Mouse (Mus musculus): Measurements from ENCODE around the gene Pde11a. TPM values are rescaled to one million over a fixed set of nuclear protein-coding genes. Genes with fewer than 3 reads are reported as not detected.
"Not testable (repeated sequence)": the region's sequence is repeated elsewhere in the genome, so short reads cannot be mapped to it uniquely, and the experiment has no call there.

Pde11a gene
- polyA plus RNA-seq, 1 experiment, result 0.83 TPM

DNA sequence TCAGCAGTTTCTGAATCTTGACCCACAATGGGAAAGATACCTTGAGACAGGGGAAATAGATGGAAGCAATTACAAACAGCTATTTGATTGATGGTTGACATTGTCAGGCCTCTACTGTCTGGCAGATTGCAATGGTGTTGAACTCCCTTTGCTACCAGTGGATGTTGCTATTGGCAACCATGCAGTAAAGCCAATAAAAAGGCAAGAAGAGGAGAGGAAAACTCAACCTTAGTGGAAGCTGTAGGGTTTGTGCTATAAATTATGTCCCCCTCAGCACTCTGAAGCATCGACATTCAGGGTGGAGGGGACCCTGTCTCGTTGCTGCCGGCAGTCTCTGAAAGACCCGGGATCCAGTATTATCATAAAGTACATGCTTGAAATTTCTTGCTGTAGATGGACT is 350.2 kb downstream of the Pde11a start:
- Histone ChIP-seq H3K4me1 (ENCODE audit: control insufficient read depth, insufficient read depth, low read length) (peaks cover 9% of the 10 kb centered on the region; the same call in 1 of the 2 replicates), H3K4me3 (ENCODE audit: insufficient read depth, low read depth, low read length) (no peak overlapping the region), H3K27me3 (replicated peaks; ENCODE audit: control insufficient read depth, insufficient read depth, low read length) (no peaks in the 10 kb centered on the region), H3K27ac (ENCODE audit: insufficient read depth, low read depth, low read length) (no peak overlapping the region), H3K36me3 (ENCODE audit: control insufficient read depth, insufficient read depth, low read length) (no peaks in the 10 kb centered on the region)
- no peak for DNase-seq
- TF ChIP-seq CTCF (conservative IDR thresholded peaks at IDR 0.05; ENCODE audit: insufficient read depth, insufficient read length, low read depth, low read length), result no peak
- TF ChIP-seq POLR2A (IDR thresholded peaks at IDR 0.05; ENCODE audit: low read depth, low read length), result no peak
- WGBS, result 32% methylated on average over 4 of the region's 4 CpGs

DNA sequence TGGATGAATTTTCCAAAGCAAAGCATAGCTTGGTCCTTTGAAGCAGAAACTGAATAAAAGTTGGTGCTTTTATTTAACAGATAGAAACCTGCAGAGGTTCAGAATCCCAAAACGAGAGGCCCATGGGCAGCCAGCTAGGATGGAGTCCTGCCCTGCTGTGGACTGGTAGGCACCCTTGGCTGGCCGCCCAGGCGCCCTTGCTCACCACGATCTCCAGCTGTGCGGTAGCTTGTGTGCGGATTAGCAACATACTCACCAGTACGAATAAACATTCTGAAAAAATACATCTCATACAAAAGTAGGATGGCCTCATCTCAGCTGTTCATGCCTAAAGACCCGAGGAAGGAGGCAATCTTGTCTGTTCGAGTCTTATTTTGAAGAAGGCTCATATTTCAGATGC is 350.8 kb downstream of the Pde11a start:
- DNase-seq, result peak; percentile 34
- no peaks in the 10 kb centered on the region for H3K27me3 ChIP-seq (replicated peaks; ENCODE audit: control insufficient read depth, insufficient read depth, low read length)
- no peak for TF ChIP-seq POLR2A (IDR thresholded peaks at IDR 0.05; ENCODE audit: low read depth, low read length)
- H3K27ac ChIP-seq (ENCODE audit: insufficient read depth, low read depth, low read length), result no peak overlapping the region
- WGBS, result 47% methylated on average over 9 of the region's 9 CpGs
- no peaks in the 10 kb centered on the region for H3K36me3 ChIP-seq (ENCODE audit: control insufficient read depth, insufficient read depth, low read length)
- H3K4me1 ChIP-seq (ENCODE audit: control insufficient read depth, insufficient read depth, low read length), result peaks cover 9% of the 10 kb centered on the region; the same call in 1 of the 2 replicates
- H3K4me3 ChIP-seq (ENCODE audit: insufficient read depth, low read depth, low read length), result no peak overlapping the region

DNA sequence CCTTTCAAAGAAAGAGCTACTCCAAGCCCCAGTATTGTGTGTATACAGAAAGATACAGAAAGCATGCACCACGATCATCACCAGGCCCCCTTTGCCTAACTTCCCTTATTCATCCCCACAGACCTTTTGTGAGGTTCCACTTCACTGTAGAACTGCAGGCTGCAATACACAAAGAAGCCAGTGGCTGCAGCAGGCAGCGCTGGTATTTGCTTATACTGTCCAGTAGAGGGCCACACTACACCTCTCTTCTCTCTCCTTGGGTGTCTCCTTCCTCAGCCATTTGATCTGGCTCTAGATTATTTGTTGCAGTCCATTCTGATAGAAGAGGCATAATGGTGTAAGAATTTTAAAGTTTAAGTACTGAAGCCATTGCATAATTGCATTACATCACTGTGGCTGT is 353.4 kb downstream of the Pde11a start:
- H3K4me1 ChIP-seq (ENCODE audit: control insufficient read depth, insufficient read depth, low read length), result peaks cover 9% of the 10 kb centered on the region; the same call in 1 of the 2 replicates
- no peaks in the 10 kb centered on the region for H3K36me3 ChIP-seq (ENCODE audit: control insufficient read depth, insufficient read depth, low read length)
- TF ChIP-seq CTCF (conservative IDR thresholded peaks at IDR 0.05; ENCODE audit: insufficient read depth, insufficient read length, low read depth, low read length), result peak; percentile 98
- no peak for TF ChIP-seq POLR2A (IDR thresholded peaks at IDR 0.05; ENCODE audit: low read depth, low read length)
- no peaks in the 10 kb centered on the region for H3K27me3 ChIP-seq (replicated peaks; ENCODE audit: control insufficient read depth, insufficient read depth, low read length)
- peak overlapping the region; percentile 20; the same call in 1 of the 2 replicates for H3K27ac ChIP-seq (ENCODE audit: insufficient read depth, low read depth, low read length)
- no peak overlapping the region for H3K4me3 ChIP-seq (ENCODE audit: insufficient read depth, low read depth, low read length)
- 2% methylated on average over 2 of the region's 2 CpGs for WGBS
- peak; percentile 83 for DNase-seq

DNA sequence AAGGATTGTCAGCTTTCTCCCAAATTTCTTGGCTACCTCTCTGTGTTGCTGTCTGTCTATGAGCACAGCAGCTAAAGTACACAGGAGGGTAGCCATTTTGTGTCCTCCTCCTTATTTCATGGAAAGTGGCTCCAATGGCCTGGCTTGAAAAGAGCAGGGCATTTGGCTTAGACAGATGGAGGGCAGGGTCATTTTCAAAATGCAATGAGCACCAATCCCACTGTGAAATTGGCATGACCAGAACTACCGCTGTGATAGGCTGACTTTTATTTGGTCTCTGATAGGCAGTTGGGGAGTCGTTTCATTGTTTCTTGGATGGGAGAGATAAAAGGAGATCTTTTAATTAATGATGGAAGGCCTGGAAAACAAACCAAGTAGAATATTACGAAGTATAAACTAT is 354.7 kb downstream of the Pde11a start:
- Histone ChIP-seq H3K36me3 (ENCODE audit: control insufficient read depth, insufficient read depth, low read length) (no peaks in the 10 kb centered on the region), H3K4me3 (ENCODE audit: insufficient read depth, low read depth, low read length) (no peak overlapping the region), H3K27ac (ENCODE audit: insufficient read depth, low read depth, low read length) (no peak overlapping the region), H3K4me1 (ENCODE audit: control insufficient read depth, insufficient read depth, low read length) (peaks cover 9% of the 10 kb centered on the region; the same call in 1 of the 2 replicates), H3K27me3 (replicated peaks; ENCODE audit: control insufficient read depth, insufficient read depth, low read length) (no peaks in the 10 kb centered on the region)
- WGBS, result 87% methylated on average over 3 of the region's 3 CpGs
- no peak for DNase-seq
- TF ChIP-seq POLR2A (IDR thresholded peaks at IDR 0.05; ENCODE audit: low read depth, low read length), result no peak
- TF ChIP-seq CTCF (conservative IDR thresholded peaks at IDR 0.05; ENCODE audit: insufficient read depth, insufficient read length, low read depth, low read length), result no peak

DNA sequence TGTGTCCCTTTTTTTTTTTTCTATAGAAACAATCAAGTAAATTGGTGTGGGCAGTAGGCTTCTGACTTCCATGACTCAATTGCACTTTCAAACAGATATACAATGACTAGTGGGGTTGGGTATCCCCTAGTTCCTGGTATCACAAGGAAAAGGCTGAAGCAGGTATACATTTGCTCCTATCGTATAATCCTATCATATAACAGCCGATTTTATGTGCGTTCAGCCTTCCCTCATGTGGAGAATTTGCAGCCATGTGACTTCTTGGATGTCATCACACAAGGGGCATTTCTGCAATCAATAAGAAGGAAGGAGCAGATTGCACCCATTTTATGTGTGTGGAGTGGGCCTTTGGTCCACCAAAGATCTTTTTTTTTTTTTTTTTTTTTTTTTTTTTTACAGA is 355.5 kb downstream of the Pde11a start:
- Histone ChIP-seq H3K27ac (ENCODE audit: insufficient read depth, low read depth, low read length) (no peak overlapping the region), H3K4me1 (ENCODE audit: control insufficient read depth, insufficient read depth, low read length) (peaks cover 9% of the 10 kb centered on the region; the same call in 1 of the 2 replicates), H3K36me3 (ENCODE audit: control insufficient read depth, insufficient read depth, low read length) (no peaks in the 10 kb centered on the region), H3K27me3 (replicated peaks; ENCODE audit: control insufficient read depth, insufficient read depth, low read length) (no peaks in the 10 kb centered on the region), H3K4me3 (ENCODE audit: insufficient read depth, low read depth, low read length) (no peak overlapping the region)
- no peak for TF ChIP-seq POLR2A (IDR thresholded peaks at IDR 0.05; ENCODE audit: low read depth, low read length)
- no peak for TF ChIP-seq CTCF (conservative IDR thresholded peaks at IDR 0.05; ENCODE audit: insufficient read depth, insufficient read length, low read depth, low read length)
- DNase-seq, result no peak
- 97% methylated on average over 3 of the region's 3 CpGs for WGBS

DNA sequence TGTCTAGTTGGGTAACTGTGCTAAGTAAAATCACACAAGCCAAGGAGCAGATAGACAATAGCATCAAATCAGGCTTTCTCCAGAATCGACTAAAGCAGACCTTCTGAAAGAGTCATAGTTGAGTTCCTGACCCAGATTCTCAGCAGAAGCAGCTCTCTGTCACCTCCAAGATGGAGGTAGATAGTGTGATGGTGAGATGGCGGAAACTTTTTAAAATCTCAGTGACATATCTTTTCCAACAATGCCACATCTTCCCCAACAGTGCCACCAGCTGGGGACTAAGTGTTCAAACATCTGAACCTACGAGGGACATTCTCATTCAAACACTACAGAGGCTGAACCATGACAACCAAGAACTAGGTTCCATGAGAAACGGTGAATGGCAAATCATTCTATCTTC is 355.9 kb downstream of the Pde11a start:
- no peaks in the 10 kb centered on the region for H3K27me3 ChIP-seq (replicated peaks; ENCODE audit: control insufficient read depth, insufficient read depth, low read length)
- no peaks in the 10 kb centered on the region for H3K36me3 ChIP-seq (ENCODE audit: control insufficient read depth, insufficient read depth, low read length)
- no peak for DNase-seq
- peaks cover 9% of the 10 kb centered on the region; the same call in 1 of the 2 replicates for H3K4me1 ChIP-seq (ENCODE audit: control insufficient read depth, insufficient read depth, low read length)
- no peak for TF ChIP-seq POLR2A (IDR thresholded peaks at IDR 0.05; ENCODE audit: low read depth, low read length)
- no peak overlapping the region for H3K4me3 ChIP-seq (ENCODE audit: insufficient read depth, low read depth, low read length)
- no peak overlapping the region for H3K27ac ChIP-seq (ENCODE audit: insufficient read depth, low read depth, low read length)
- WGBS, result 97% methylated on average over 4 of the region's 4 CpGs

DNA sequence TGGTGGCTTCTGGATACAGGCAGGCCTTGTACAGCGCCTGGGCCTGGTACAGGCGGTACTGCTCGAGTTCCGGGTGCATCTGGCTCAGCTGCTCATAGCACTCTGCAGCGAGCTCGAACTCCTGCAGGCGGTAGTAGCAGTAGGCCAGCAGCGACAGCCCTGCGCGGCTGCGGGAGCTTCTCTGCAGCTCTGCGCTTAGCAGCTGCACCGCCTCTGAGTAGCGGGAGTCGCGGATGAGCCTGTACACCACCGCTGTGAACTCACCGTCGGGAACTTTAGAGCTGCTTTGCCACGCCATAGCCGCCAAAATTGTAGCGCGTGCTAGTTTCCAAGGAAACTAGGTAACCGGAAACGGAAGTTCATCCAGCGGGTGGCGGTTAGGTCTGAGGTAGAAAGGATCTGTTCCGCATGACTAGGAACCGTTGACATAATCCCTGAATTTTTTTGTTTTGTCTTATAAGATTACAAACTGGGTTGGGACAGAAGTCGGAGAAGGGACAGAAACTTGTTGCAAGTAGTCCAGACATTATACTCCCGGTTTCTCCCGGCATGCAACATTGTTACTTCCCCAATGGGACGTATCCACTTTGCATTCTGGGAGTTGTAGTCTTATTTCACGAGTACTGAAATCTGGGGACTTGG is 357.0 kb downstream of the Pde11a start, which contains the start of gene Ttc30a1:
Ttc30a1 (minus strand) TSS at position 528 of the 642 bp plus-strand sequence.
- H3K4me1 ChIP-seq (ENCODE audit: control insufficient read depth, insufficient read depth, low read length); H3K27me3 ChIP-seq (replicated peaks; ENCODE audit: control insufficient read depth, insufficient read depth, low read length); H3K36me3 ChIP-seq (ENCODE audit: control insufficient read depth, insufficient read depth, low read length): not testable (repeated sequence)
- WGBS, result 5% methylated on average over 34 of the region's 34 CpGs
- H3K4me3 ChIP-seq (ENCODE audit: insufficient read depth, low read depth, low read length), result peak within 1 kb of the TSS; percentile 61
- DNase-seq, result peak; percentile 88
- peak within 1 kb of the TSS; percentile 96 for H3K27ac ChIP-seq (ENCODE audit: insufficient read depth, low read depth, low read length)

DNA sequence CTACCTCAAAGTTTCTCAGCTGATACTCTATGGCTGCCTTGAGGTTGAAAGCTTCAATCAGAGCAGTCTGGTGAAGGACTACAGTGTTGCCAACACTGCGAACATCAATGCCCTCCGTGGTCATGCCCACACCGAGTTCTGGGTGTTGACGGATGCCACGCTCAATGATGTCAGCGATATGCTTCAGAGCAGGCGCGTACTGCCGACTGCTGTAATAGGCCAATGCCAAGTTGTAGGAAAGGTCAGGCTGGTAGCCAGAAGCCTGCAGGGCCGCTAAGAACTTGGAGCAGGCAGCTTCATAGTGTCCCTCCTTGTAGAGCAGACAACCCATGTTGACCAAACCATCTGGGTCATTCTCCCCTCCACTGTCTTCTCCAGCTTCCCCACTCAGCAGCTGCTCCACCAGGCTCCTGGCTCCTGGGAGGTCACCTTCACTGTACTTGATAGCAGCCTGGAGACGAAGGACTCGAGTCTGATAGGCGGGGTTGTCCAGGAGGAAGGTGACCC is 357.6 kb downstream of the Pde11a start:
- not testable (repeated sequence) for H3K27ac ChIP-seq (ENCODE audit: insufficient read depth, low read depth, low read length); H3K27me3 ChIP-seq (replicated peaks; ENCODE audit: control insufficient read depth, insufficient read depth, low read length); H3K4me1 ChIP-seq (ENCODE audit: control insufficient read depth, insufficient read depth, low read length); H3K36me3 ChIP-seq (ENCODE audit: control insufficient read depth, insufficient read depth, low read length); DNase-seq
- 96% methylated on average over 13 of the region's 13 CpGs for WGBS
- H3K4me3 ChIP-seq (ENCODE audit: insufficient read depth, low read depth, low read length), result peak overlapping the region; percentile 61; the same call in 1 of the 2 replicates

DNA sequence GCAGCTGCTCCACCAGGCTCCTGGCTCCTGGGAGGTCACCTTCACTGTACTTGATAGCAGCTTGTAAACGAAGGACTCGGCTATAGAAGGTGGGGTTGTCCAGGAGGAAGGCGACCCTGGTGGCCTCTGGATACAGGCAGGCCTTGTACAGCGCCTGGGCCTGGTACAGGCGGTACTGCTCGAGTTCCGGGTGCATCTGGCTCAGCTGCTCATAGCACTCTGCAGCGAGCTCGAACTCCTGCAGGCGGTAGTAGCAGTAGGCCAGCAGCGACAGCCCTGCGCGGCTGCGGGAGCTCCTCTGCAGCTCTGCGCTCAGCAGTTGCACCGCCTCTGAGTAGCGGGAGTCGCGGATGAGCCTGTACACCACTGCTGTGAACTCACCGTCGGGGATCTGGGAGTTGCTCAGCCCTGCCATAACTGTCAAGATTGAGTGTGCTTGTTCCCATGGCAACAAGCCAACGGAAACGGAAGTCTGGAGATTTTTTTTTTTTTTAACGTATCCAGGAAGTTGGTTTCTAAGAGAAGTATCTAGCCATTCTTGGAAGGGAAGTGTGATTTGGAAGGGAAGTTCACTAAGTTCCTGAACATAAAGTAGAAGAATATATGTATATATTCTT is 360.7 kb downstream of the Pde11a start, which contains the start of gene Ttc30a2:
Ttc30a2 (minus strand) TSS at position 419 of the 617 bp plus-strand sequence.
- 50% methylated on average over 20 of the region's 24 CpGs for WGBS
- H3K27ac ChIP-seq (ENCODE audit: insufficient read depth, low read depth, low read length); H3K4me3 ChIP-seq (ENCODE audit: insufficient read depth, low read depth, low read length); H3K4me1 ChIP-seq (ENCODE audit: control insufficient read depth, insufficient read depth, low read length); H3K27me3 ChIP-seq (replicated peaks; ENCODE audit: control insufficient read depth, insufficient read depth, low read length); H3K36me3 ChIP-seq (ENCODE audit: control insufficient read depth, insufficient read depth, low read length): not testable (repeated sequence)
- peak; percentile 83 for DNase-seq

DNA sequence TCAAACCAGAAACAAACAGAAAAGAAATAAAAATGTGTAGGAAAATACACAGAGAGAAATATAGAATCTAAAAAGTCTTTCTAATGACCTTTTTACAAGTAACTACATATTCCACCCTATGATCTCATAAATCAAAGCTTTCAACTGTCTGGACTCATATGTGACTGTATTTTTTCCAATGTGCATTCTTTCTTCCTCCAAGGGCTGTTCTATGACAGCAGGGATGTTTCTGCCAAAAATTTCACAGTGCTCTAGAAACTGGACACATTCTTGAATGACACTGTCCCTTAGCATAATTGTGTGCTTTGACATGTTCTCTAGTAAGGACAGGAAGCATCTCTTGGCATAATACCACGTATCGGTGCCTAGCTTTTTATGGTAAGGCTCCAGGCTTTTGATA is 362.5 kb downstream of the Pde11a start:
- not testable (repeated sequence) for H3K4me1 ChIP-seq (ENCODE audit: control insufficient read depth, insufficient read depth, low read length); H3K27me3 ChIP-seq (replicated peaks; ENCODE audit: control insufficient read depth, insufficient read depth, low read length); H3K36me3 ChIP-seq (ENCODE audit: control insufficient read depth, insufficient read depth, low read length); H3K27ac ChIP-seq (ENCODE audit: insufficient read depth, low read depth, low read length); DNase-seq; H3K4me3 ChIP-seq (ENCODE audit: insufficient read depth, low read depth, low read length)
- WGBS, result 71% methylated on average over 2 of the region's 2 CpGs
